21 mouse cellular contexts compared by ENCODE assay signal in genomic region chr3:145774336-145774735, GRCm38 (mm10). TPM values are rescaled to one million over a fixed set of nuclear protein-coding genes. Genes with fewer than 3 reads are reported as not detected.
DNase-seq lines count a peak whose midpoint lies in the region; ATAC-seq lines count a peak whose summit lies in the region.
"Had no signal": no experiment of that assay in that cellular context is flagged by ENCODE, and none has a peak within 500 bp of the region (broad histone marks: within the 10 kb centered on the region; RNA-seq: fewer than 3 reads in every experiment).

No protein-coding gene starts in this region.

- no peak overlapping the region for H3K4me3 ChIP-seq in lung, embryonic 15.5 days
- H3K4me3 ChIP-seq: embryonic facial prominence, embryonic 15.5 days; erythroblast, embryonic 14.5 days; forebrain, embryonic 10.5 days; gastrocnemius, adult 2 months; heart, embryonic 12.5 days; hindbrain, embryonic 15.5 days had no signal

- DNase-seq in gastrocnemius, postnatal 10 days = peak; percentile 20
- no peak for DNase-seq in gastrocnemius, adult 8-10 months (ENCODE audit: low spot score in 2 of 2)
- DNase-seq in lung, postnatal 25 days (ENCODE audit: low spot score) = no peak
- peak; percentile 72 for DNase-seq in lung, postnatal 10 days
- peak; percentile 51 for DNase-seq in testis, postnatal 10 days (ENCODE audit: low spot score)
- no peak for DNase-seq in layer of hippocampus, postnatal 14 days (ENCODE audit: low spot score in 2 of 2)
- no peak for DNase-seq in heart, postnatal 36 days
- DNase-seq: adrenal gland, postnatal 10 days; cerebellum, adult 11-12 months; cerebellum, adult 9-10 months; cerebellum, postnatal 36 days; gastrocnemius, adult 2 months; heart, adult 18-20 months had no signal

- 72% methylated on average over 7 of the region's 7 CpGs for WGBS in lung, embryonic 15.5 days

- no peaks in the 10 kb centered on the region for H3K27me3 ChIP-seq in lung, embryonic 15.5 days
- H3K27me3 ChIP-seq: embryonic facial prominence, embryonic 15.5 days; heart, embryonic 12.5 days; hindbrain, embryonic 15.5 days had no signal

- H3K9me3 ChIP-seq in lung, embryonic 15.5 days = no peaks in the 10 kb centered on the region
- H3K9me3 ChIP-seq: embryonic facial prominence, embryonic 15.5 days; forebrain, embryonic 10.5 days; heart, embryonic 12.5 days; hindbrain, embryonic 15.5 days had no signal

- no peak overlapping the region for H3K9ac ChIP-seq in lung, embryonic 15.5 days
- H3K9ac ChIP-seq: embryonic facial prominence, embryonic 15.5 days; heart, embryonic 12.5 days; hindbrain, embryonic 15.5 days had no signal

- no peaks in the 10 kb centered on the region for H3K36me3 ChIP-seq in lung, embryonic 15.5 days
- H3K36me3 ChIP-seq: embryonic facial prominence, embryonic 15.5 days; forebrain, embryonic 10.5 days; heart, embryonic 12.5 days; hindbrain, embryonic 15.5 days had no signal

- intact Hi-C loops in heart, postnatal 36 days (cut with DNase I) = no loop called here

- H3K27ac ChIP-seq in lung, embryonic 15.5 days = no peak overlapping the region
- H3K27ac ChIP-seq: embryonic facial prominence, embryonic 15.5 days; gastrocnemius, adult 2 months; hindbrain, embryonic 15.5 days had no signal

- no peak overlapping the region for H3K4me2 ChIP-seq in lung, embryonic 15.5 days
- H3K4me2 ChIP-seq: embryonic facial prominence, embryonic 15.5 days; heart, embryonic 12.5 days; hindbrain, embryonic 15.5 days had no signal

- 0 out of 2 replicates have a peak, but pooled peaks cover 6% of the 10 kb centered on the region for H3K4me1 ChIP-seq in lung, embryonic 15.5 days

- 0 out of 2 replicates have a peak, but pooled peaks have one; percentile 37 for ATAC-seq in lung, embryonic 15.5 days (ENCODE audit: borderline replicate concordance, extremely low read depth, low FRiP score, low TSS enrichment)
- ATAC-seq: forebrain, embryonic 14.5 days had no signal

RNA-seq across cellular contexts. Expression of gene Ddah1, which starts 15.9 kb away (rescaled TPM):
- total RNA-seq in gastrocnemius, postnatal 10 days (2021) = 10 to 100 TPM; 13.6 to 15.0 TPM
- 1 to 10 TPM; 1.7 to 3.0 (median 2.2) TPM for total RNA-seq in gastrocnemius, adult 8-10 months (2022)
- 27.7 and 30.8 TPM in 2 replicates for polyA plus RNA-seq in lung, embryonic 15.5 days (2015; fragmentation: Nextera tagmentation; extraction: Ambion mirVana)
- total RNA-seq in layer of hippocampus, postnatal 14 days (2021) = 10 to 100 TPM; 62.6 to 72.2 TPM
- total RNA-seq in heart, postnatal 36 days (2021) = 1 to 10 TPM; 8.4 to 8.9 TPM
- total RNA-seq: MEL had no signal

Comparison
In these comparisons a context has a peak if more than half of its experiments do, and no peak if none do; other contexts are left out.
1. DNase-seq: peak in gastrocnemius, postnatal 10 days (single experiment), lung, postnatal 10 days (single experiment) and testis, postnatal 10 days (single experiment); none in gastrocnemius, adult 8-10 months (0 of 2), lung, postnatal 25 days (single experiment), layer of hippocampus, postnatal 14 days (0 of 2) and heart, postnatal 36 days (0 of 2).